Mouse (Mus musculus) embryonic fibroblast, embryonic 13.5 days (primary cell): ENCODE results near the gene Tssk4. TPM values are rescaled to one million over a fixed set of nuclear protein-coding genes. Genes with fewer than 3 reads are reported as not detected.

Experiments used
- H3K27ac ChIP-seq: 2 replicates; pipeline ENCODE4 v1.5.1; 2012; ENCODE audit warnings: low read length, control low read depth, inconsistent platforms; ENCODE audit not compliant: insufficient read depth
- H3K4me1 ChIP-seq: 2 replicates; pipeline ENCODE4 v1.6.1; 2011; ENCODE audit warnings: low read length; ENCODE audit not compliant: control insufficient read depth, insufficient read depth
- H3K4me3 ChIP-seq: 2 replicates; pipeline ENCODE4 v1.5.1; 2011; ENCODE audit warnings: mild to moderate bottlenecking, control low read depth, low read length; ENCODE audit not compliant: insufficient read depth
- CTCF ChIP-seq: IDR thresholded peaks from 2 replicates; pipeline ENCODE4 v1.5.1; 2011; ENCODE audit warnings: mild to moderate bottlenecking, control low read depth, low read length, moderate library complexity, borderline replicate concordance; ENCODE audit not compliant: insufficient read depth
- POLR2A ChIP-seq: IDR thresholded peaks from 2 replicates; pipeline ENCODE4 v1.6.1; 2011; ENCODE audit warnings: low read depth, mild to moderate bottlenecking, control low read depth, low read length, moderate library complexity
- polyA plus RNA-seq: library from polyadenylated mRNA; stranded (reverse); fragments of >200 nt; gene quantifications from 2 replicates; pipeline ENCODE4 v1.2.4, GENCODE M21; 2011; ENCODE audit warnings: low read depth; ENCODE audit not compliant: missing spikeins, insufficient read length

Gene Tssk4
- polyA plus RNA-seq, 1 experiment = 0.81 TPM

DNA sequence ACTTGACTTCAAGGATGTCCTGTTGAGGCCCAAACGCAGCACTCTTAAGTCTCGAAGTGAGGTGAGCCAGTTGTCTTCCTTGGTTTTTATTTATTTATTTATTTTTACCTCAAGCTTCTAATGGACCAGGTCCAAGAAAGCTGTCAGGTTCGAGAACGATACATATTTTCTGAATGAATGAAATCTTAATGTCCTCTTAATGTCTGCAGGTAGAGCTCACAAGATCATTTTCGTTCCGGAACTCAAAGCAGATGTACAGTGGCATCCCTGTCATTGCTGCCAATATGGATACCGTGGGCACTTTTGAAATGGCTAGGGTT, 22.7 kb downstream of the Tssk4 start:
- peak overlapping the region; percentile 54 for H3K4me3 ChIP-seq
- H3K4me1 ChIP-seq = no peaks in the 10 kb centered on the region
- H3K27ac ChIP-seq = peak overlapping the region; percentile 78
- TF ChIP-seq POLR2A (no peak; the same call in 1 of the 2 replicates), CTCF (no peak)

DNA sequence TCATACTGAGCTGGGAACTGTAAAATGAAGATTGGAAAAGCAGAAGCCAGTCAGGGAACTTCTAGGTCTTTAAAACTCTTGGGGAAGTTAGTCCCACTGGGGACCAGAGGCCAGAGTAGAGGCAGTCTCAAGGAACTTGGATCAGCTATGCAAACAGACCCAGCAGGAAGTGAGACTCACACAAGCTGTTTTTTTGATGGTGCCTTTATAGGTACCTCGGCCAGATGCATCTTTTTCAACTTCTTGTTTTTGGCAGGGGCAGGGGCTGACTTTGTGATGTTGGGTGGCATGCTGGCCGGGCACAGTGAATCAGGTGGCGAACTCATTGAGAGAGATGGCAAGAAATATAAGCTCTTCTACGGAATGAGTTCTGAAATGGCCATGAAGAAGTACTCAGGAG, 27.6 kb downstream of the Tssk4 start:
- H3K4me3 ChIP-seq = no peak overlapping the region
- no peaks in the 10 kb centered on the region; the same call in 1 of the 2 replicates for H3K4me1 ChIP-seq
- no peak for TF ChIP-seq CTCF
- TF ChIP-seq POLR2A = no peak
- H3K27ac ChIP-seq = no peak overlapping the region

DNA sequence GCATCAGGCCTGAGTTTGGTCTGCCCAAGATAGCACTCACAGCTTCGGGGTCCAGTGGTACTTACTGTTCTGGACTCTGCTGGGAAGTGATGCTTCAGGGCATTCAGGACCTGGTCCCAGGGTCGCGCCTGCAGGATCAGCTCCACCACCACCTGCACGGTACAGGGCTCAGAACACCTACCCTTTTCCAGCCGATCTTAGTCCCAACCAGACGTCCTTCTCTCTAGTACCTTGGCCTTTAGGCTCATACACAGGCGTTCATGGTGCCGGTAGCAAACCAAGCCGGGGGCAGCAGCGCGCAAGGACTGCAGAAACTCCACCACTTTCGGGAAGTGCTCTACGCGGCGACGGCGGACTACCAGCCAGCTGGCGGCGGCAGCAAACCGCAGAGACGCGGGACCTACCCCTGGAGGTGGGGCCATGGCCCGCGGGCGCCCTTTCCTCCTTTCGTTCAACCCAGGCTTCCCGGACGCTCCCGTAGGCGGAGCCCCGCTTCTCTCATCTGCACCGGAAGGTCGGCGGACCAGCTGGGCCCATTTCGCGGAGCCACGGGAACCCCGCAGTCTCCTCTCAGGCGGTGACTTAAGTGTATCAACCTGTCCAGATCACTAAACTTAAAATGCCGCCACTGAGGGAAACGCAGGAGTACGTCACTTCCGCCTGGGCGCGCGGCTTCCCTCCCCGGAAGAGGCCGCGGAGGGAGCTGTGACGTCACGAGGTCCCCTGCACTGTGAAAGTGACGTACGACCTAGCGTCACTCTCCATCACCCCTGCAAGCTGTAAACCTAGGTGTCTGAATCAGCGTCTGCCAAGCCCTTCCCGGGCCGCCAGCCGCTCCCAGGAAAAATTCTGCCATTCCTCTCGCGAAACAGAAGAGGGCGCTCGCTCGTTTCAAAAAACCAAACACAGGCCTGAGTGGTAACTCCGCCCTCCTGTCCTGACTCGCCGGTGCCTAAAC, 31.5 kb downstream of the Tssk4 start, which contains the start of gene Tinf2:
Gene Tinf2, minus strand, starts transcription at position 661 of the 958 bp plus-strand sequence.
- TF ChIP-seq CTCF (no peak), POLR2A (no peak; the same call in none of the 2 replicates)
- Histone ChIP-seq H3K4me1 (no peaks in the 10 kb centered on the region; the same call in 1 of the 2 replicates), H3K4me3 (peak within 1 kb of the TSS; percentile 79), H3K27ac (peak within 1 kb of the TSS; percentile 27; the same call in 1 of the 2 replicates)

DNA sequence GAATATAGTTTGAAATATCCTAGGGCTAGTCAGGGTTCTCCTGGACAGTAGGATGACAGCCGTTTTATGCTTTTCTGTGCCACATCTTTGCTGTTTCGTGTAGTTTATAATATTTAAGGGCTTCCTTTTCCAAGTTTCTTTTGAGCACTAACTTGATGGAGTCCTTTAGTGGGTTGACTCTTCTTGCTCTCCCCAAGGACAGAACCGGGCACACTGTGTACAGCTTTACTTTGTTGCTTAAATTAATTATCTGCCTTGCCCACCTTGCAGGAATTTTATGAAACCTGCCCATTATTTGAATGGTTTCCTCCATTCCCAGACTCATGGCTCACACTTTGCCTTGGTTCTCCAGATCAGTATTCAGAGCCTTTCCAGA, 32.1 kb downstream of the Tssk4 start:
- peak overlapping the region; percentile 22 for H3K4me3 ChIP-seq
- no peak for TF ChIP-seq CTCF
- no peak for TF ChIP-seq POLR2A
- H3K4me1 ChIP-seq = no peaks in the 10 kb centered on the region; the same call in 1 of the 2 replicates
- H3K27ac ChIP-seq = no peak overlapping the region

DNA sequence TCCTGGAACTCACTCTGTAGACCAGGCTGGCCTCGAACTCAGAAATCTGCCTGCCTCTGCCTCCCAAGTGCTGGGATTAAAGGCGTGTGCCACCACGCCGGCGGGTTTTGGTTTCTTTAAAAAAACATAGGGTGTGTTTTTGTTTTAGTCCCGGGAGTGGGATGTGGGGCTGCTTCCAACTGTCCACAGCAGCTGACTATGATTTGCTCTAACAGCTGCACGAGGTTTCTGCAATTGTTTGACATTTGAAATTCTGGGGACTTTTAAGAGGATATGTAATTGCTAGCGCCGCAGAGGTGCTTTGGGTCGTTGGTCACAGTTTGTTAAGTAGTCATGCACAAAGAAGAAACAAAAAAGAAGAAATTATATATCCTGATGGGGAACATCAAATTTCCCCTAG, 39.4 kb downstream of the Tssk4 start:
- no peaks in the 10 kb centered on the region for H3K4me1 ChIP-seq
- no peak overlapping the region for H3K4me3 ChIP-seq
- no peak for TF ChIP-seq CTCF
- TF ChIP-seq POLR2A = no peak
- no peak overlapping the region for H3K27ac ChIP-seq

DNA sequence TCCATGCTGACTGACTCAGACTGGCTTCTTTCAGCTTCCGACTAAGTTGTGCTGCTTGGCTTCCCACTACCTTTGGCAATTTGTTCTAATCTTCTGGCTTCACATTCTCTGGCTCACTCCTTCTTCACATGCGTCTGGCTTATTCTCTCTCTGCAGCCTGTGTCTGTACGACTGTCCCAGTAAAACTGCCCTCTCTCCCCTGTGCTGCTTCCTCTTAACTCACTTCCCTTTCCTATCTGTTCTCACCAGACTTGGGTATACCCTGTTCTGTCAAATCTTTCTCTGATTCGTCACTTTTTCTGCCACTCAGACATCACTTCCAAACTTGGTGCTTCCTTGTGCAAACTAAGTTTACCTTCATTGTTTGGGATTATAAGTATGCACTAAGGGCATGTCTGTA, 47.2 kb downstream of the Tssk4 start:
- TF ChIP-seq CTCF (no peak), POLR2A (no peak)
- no peaks in the 10 kb centered on the region for H3K4me1 ChIP-seq
- H3K4me3 ChIP-seq = no peak overlapping the region
- H3K27ac ChIP-seq = no peak overlapping the region

DNA sequence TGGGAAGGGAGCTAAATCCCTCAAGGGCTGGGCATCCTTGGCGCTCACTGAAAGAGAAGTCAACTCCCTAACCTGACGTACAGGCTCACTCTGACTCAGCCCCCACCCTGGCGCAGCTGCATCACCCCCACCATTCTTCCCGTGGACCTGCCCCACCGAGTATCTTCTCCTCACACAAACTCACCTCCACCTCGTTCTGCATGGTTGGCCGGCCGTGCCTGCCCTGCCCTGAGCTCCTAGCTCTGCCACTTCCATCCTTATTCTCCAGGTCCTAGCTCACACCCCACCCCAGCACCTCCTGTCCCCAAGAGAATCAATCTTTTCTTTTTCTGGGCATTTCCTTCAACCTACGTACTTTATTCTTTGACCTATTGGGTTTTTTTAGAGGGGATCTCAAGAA, 51.1 kb downstream of the Tssk4 start:
- no peaks in the 10 kb centered on the region for H3K4me1 ChIP-seq
- H3K4me3 ChIP-seq = no peak overlapping the region
- no peak overlapping the region for H3K27ac ChIP-seq
- TF ChIP-seq CTCF (no peak), POLR2A (no peak)

Other genes with a start within 250 kb of the Tssk4 start
- 39.6 and 51.8 TPM in 2 replicates for gene Dhrs4, start 171.4 kb upstream of the Tssk4 start, polyA plus RNA-seq
- gene Carmil3, start 159.5 kb upstream of the Tssk4 start, polyA plus RNA-seq = 0.77 and 2.9 TPM in 2 replicates
- not detected in 2 replicates for gene Cpne6, start 139.7 kb upstream of the Tssk4 start, polyA plus RNA-seq
- not detected in 2 replicates for gene Nrl, start 125.2 kb upstream of the Tssk4 start, polyA plus RNA-seq
- 120 and 151 TPM in 2 replicates for gene Pck2, start 109.9 kb upstream of the Tssk4 start, polyA plus RNA-seq
- gene Dcaf11, start 90.2 kb upstream of the Tssk4 start, polyA plus RNA-seq = 19.4 and 20.7 TPM in 2 replicates
- not detected in 2 replicates for gene A730061H03Rik, start 89.8 kb upstream of the Tssk4 start, polyA plus RNA-seq
- gene Fitm1, start 74.6 kb upstream of the Tssk4 start, polyA plus RNA-seq = not detected in 2 replicates
- 87.2 and 116 TPM in 2 replicates for gene Psme1, start 72.1 kb upstream of the Tssk4 start, polyA plus RNA-seq
- gene Emc9, start 64.9 kb upstream of the Tssk4 start, polyA plus RNA-seq = 8.9 and 10.0 TPM in 2 replicates
- 169 and 242 TPM in 2 replicates for gene Psme2, start 59.1 kb upstream of the Tssk4 start, polyA plus RNA-seq
- gene Rnf31, start 58.5 kb upstream of the Tssk4 start, polyA plus RNA-seq = 17.0 and 24.7 TPM in 2 replicates
- 24.2 and 33.2 TPM in 2 replicates for gene Irf9, start 46.6 kb upstream of the Tssk4 start, polyA plus RNA-seq
- 0.65 TPM in 1 of 2 replicates, not detected in the other for gene Rec8, start 32.1 kb upstream of the Tssk4 start, polyA plus RNA-seq
- gene Ipo4, start 14.2 kb upstream of the Tssk4 start, polyA plus RNA-seq = 131 and 143 TPM in 2 replicates
- gene Gm49378, start 12.3 kb upstream of the Tssk4 start, polyA plus RNA-seq = 13.1 and 22.2 TPM in 2 replicates
- 77.1 and 90.9 TPM in 2 replicates for gene Tm9sf1, start 6.4 kb upstream of the Tssk4 start, polyA plus RNA-seq
- 28.9 and 30.0 TPM in 2 replicates for gene Mdp1, start 10.3 kb downstream of the Tssk4 start, polyA plus RNA-seq
- gene Gmpr2, start 21.8 kb downstream of the Tssk4 start, polyA plus RNA-seq = 33.6 and 34.1 TPM in 2 replicates
- 287 and 295 TPM in 2 replicates for gene Nedd8, start 21.9 kb downstream of the Tssk4 start, polyA plus RNA-seq
- 19.7 and 20.8 TPM in 2 replicates for gene Tinf2, start 31.6 kb downstream of the Tssk4 start, polyA plus RNA-seq
- gene Tgm1, start 63.7 kb downstream of the Tssk4 start, polyA plus RNA-seq = 0.25 and 0.32 TPM in 2 replicates
- gene Rabggta, start 72.1 kb downstream of the Tssk4 start, polyA plus RNA-seq = 11.5 and 16.3 TPM in 2 replicates
- 55.1 and 61.6 TPM in 2 replicates for gene Dhrs1, start 95.5 kb downstream of the Tssk4 start, polyA plus RNA-seq
- gene Nop9, start 95.5 kb downstream of the Tssk4 start, polyA plus RNA-seq = 36.4 and 37.5 TPM in 2 replicates
- 0.95 TPM in 1 of 2 replicates, not detected in the other for gene Cideb, start 108.3 kb downstream of the Tssk4 start, polyA plus RNA-seq
- 2.0 TPM in 2 replicates for gene Ltb4r2, start 111.2 kb downstream of the Tssk4 start, polyA plus RNA-seq
- gene Ltb4r1, start 115.8 kb downstream of the Tssk4 start, polyA plus RNA-seq = 0.82 and 1.0 TPM in 2 replicates
- 8.7 and 18.0 TPM in 2 replicates for gene Adcy4, start 133.9 kb downstream of the Tssk4 start, polyA plus RNA-seq
- gene Ripk3, start 138.7 kb downstream of the Tssk4 start, polyA plus RNA-seq = 109 and 141 TPM in 2 replicates
- gene Nfatc4, start 173.0 kb downstream of the Tssk4 start, polyA plus RNA-seq = 88.8 and 98.2 TPM in 2 replicates
- gene Nynrin, start 203.8 kb downstream of the Tssk4 start, polyA plus RNA-seq = 31.7 and 36.6 TPM in 2 replicates
- gene Cbln3, start 234.2 kb downstream of the Tssk4 start, polyA plus RNA-seq = 0.23 and 0.35 TPM in 2 replicates
- gene Khnyn, start 234.8 kb downstream of the Tssk4 start, polyA plus RNA-seq = 15.4 and 17.5 TPM in 2 replicates